Mouse (Mus musculus): ENCODE measurements around the gene Akr1c13. TPM values are rescaled to one million over a fixed set of nuclear protein-coding genes. Genes with fewer than 3 reads are reported as not detected.
A peak's percentile ranks its signal among the peaks of the same experiment; 100 is the strongest.
"Not testable (repeated sequence)": the region's sequence is repeated elsewhere in the genome, so short reads cannot be mapped to it uniquely, and the experiment has no call there.

Akr1c13 gene
- polyA plus RNA-seq, 1 experiment from 2014 or later, result 29.3 TPM

- Histone ChIP-seq H3K36me3 (ENCODE audit: control insufficient read depth, insufficient read depth, low read length) (no peaks in the 10 kb centered on the region), H3K9ac (ENCODE audit: low read depth, low read length) (no peak overlapping the region), H3K27ac (ENCODE audit: low read depth, low read length) (no peak overlapping the region), H3K4me1 (replicated peaks; ENCODE audit: control insufficient read depth, insufficient read depth, low read length) (no peaks in the 10 kb centered on the region), H3K9me3 (ENCODE audit: control insufficient read depth, low read length) (no peaks in the 10 kb centered on the region), H3K27me3 (replicated peaks; ENCODE audit: control insufficient read depth, insufficient read depth, low read length) (no peaks in the 10 kb centered on the region), H3K4me2 (no peak overlapping the region), H3K4me3 (ENCODE audit: low read depth, low read length) (no peak overlapping the region)
- DNase-seq (ENCODE audit: low spot score) (no peak), ATAC-seq (replicated peaks; ENCODE audit: low FRiP score) (no peak; the same call in 1 of the 2 replicates)
- WGBS, result 64% methylated on average over 9 of the region's 9 CpGs
Observed at GRCm38 (mm10) chr13:4183116-4183515, 7.8 kb upstream of the Akr1c13 start.

DNA sequence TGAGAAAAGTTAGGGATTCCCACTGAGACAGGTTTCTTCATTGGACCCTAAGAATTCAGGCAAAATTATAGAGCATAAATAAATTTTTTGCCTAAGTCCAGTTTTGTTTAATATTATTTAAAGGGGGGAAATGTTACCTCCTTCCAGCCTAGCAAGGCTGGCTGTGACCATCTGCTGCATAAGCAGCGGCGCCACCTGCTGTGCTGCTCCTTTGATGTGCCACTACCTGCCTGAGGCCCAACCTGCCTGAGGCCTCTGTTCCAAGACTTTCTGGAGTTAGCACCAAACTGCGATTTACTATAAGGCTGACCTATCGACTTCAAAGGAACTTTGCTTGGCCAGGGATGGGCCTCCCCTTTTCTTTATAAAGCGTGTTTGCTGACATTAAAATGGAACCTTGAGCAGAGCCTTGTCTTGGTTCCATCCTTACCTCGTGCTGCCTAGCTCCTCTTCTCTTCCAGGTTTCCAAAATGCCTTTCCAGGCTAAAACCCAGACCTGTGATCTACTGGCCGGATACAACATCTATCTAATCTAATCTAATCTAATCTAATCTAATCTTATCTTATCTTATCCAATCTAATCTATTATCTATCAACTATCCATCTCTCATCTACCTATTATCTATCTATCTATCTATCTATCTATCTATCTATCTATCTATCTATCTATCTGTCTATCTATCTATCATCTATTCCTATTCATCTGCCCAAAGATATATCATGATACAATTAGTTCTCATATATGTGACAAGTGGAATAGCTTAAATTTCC is 4.1 kb upstream of the Akr1c13 start:
- not testable (repeated sequence) for H3K4me3 ChIP-seq (ENCODE audit: low read depth, low read length); H3K27me3 ChIP-seq (replicated peaks; ENCODE audit: control insufficient read depth, insufficient read depth, low read length); H3K27ac ChIP-seq (ENCODE audit: low read depth, low read length); H3K9me3 ChIP-seq (ENCODE audit: control insufficient read depth, low read length); ATAC-seq (replicated peaks; ENCODE audit: low FRiP score); H3K9ac ChIP-seq (ENCODE audit: low read depth, low read length); H3K4me1 ChIP-seq (replicated peaks; ENCODE audit: control insufficient read depth, insufficient read depth, low read length); H3K4me2 ChIP-seq; DNase-seq (ENCODE audit: low spot score); H3K36me3 ChIP-seq (ENCODE audit: control insufficient read depth, insufficient read depth, low read length)
- 81% methylated on average over 7 of the region's 7 CpGs for WGBS

DNA sequence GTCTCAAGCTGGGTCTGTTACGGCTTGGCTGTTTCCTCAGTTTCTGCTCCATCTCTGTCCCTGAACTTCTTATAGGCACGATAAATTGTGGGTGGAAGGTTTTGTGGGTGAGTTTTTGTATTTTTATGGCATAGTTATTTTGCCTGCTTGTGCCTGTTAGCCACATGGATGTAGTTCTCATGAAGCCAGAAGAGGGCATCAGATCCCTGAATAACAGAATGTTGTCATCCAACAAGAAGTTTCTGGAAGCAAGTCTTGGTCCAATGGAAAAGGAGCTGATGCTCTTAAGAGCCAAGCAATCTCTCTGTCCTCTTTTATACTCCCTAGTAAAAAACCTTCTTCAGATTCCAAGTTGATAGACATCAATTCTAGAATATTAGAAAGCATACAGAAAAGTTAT is 2.8 kb upstream of the Akr1c13 start:
- no peak overlapping the region for H3K4me2 ChIP-seq
- H3K27me3 ChIP-seq (replicated peaks; ENCODE audit: control insufficient read depth, insufficient read depth, low read length), result no peaks in the 10 kb centered on the region
- no peak overlapping the region for H3K4me3 ChIP-seq (ENCODE audit: low read depth, low read length)
- no peak for ATAC-seq (replicated peaks; ENCODE audit: low FRiP score)
- no peaks in the 10 kb centered on the region for H3K36me3 ChIP-seq (ENCODE audit: control insufficient read depth, insufficient read depth, low read length)
- no peak overlapping the region for H3K27ac ChIP-seq (ENCODE audit: low read depth, low read length)
- no peak overlapping the region for H3K9ac ChIP-seq (ENCODE audit: low read depth, low read length)
- WGBS, result 82% methylated on average over 2 of the region's 2 CpGs
- no peaks in the 10 kb centered on the region for H3K9me3 ChIP-seq (ENCODE audit: control insufficient read depth, low read length)
- DNase-seq (ENCODE audit: low spot score), result no peak
- no peaks in the 10 kb centered on the region for H3K4me1 ChIP-seq (replicated peaks; ENCODE audit: control insufficient read depth, insufficient read depth, low read length)

DNA sequence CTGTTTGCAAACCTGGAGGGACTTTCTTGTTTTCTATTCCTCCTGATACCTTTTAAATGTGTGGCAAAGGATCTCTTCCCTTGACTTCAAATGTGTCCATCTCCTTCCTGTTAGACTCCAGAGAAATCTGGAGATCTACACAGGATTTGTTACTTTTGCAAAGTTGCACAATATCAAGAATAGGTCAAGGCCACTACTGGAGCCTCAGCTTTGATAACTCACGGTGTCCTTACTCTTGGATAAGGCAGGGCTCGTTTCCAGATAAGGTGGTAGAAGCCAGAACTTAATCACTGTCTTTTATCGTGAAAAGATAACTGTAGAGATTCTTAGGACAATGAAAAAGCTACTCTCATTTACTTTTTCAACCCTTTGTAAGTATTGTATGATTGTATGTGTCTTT is 1.6 kb downstream of the Akr1c13 start:
- no peak overlapping the region for H3K27ac ChIP-seq (ENCODE audit: low read depth, low read length)
- no peak overlapping the region for H3K4me2 ChIP-seq
- no peak overlapping the region for H3K9ac ChIP-seq (ENCODE audit: low read depth, low read length)
- no peaks in the 10 kb centered on the region for H3K9me3 ChIP-seq (ENCODE audit: control insufficient read depth, low read length)
- no peaks in the 10 kb centered on the region for H3K27me3 ChIP-seq (replicated peaks; ENCODE audit: control insufficient read depth, insufficient read depth, low read length)
- no peaks in the 10 kb centered on the region for H3K4me1 ChIP-seq (replicated peaks; ENCODE audit: control insufficient read depth, insufficient read depth, low read length)
- no peak for ATAC-seq (replicated peaks; ENCODE audit: low FRiP score)
- H3K36me3 ChIP-seq (ENCODE audit: control insufficient read depth, insufficient read depth, low read length), result no peaks in the 10 kb centered on the region
- no peak for DNase-seq (ENCODE audit: low spot score)
- no peak overlapping the region for H3K4me3 ChIP-seq (ENCODE audit: low read depth, low read length)
- 63% methylated on average over 3 of the region's 3 CpGs for WGBS

GRCm38 (mm10) chr13:4206147-4206903 is 15.4 kb downstream of the Akr1c13 start:
- Histone ChIP-seq H3K36me3 (ENCODE audit: control insufficient read depth, insufficient read depth, low read length) (no peaks in the 10 kb centered on the region), H3K27me3 (replicated peaks; ENCODE audit: control insufficient read depth, insufficient read depth, low read length) (no peaks in the 10 kb centered on the region), H3K9ac (ENCODE audit: low read depth, low read length) (no peak overlapping the region), H3K4me3 (ENCODE audit: low read depth, low read length) (no peak overlapping the region), H3K27ac (ENCODE audit: low read depth, low read length) (no peak overlapping the region), H3K9me3 (ENCODE audit: control insufficient read depth, low read length) (no peaks in the 10 kb centered on the region), H3K4me1 (replicated peaks; ENCODE audit: control insufficient read depth, insufficient read depth, low read length) (no peaks in the 10 kb centered on the region), H3K4me2 (no peak overlapping the region)
- DNase-seq (ENCODE audit: low spot score) (no peak), ATAC-seq (replicated peaks; ENCODE audit: low FRiP score) (peak; percentile 34; the same call in 1 of the 2 replicates)
- WGBS, result 23% methylated on average over 1 of the region's 1 CpGs

DNA sequence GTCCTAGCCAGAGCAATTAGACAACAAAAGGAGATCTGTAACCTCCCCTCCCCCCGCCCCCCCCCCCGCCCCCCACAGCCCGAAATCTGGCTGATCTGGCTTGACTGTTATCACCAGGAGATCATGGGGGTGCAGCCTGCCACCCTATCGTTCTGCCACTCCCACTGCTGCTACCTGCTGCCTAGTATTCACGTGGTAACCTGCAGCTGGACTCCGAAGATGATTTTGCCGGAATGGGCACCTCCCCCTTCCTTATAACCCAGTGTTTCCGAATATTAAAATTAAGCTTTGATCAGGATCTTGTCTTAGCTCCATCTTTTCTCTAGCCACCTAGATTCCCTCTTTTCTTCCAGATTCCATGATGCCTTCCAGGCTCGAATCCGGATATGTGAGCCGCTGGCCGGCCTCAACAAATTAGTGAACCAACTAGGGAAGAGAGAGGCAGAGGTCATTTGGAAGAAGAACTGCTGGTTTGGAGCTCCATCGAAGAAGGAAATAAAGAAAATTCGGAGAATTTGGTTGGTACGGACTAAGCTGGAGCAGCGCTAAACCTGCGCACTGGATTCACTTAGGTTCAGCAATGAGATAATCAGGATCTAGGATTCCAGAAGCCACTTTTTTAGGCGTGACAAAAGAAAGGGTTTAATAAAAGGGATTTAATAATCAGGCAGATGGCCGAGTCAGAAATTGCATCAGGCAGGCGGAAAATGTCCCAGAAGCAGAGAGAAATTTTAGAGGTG is 20.8 kb downstream of the Akr1c13 start:
- Histone ChIP-seq H3K9me3 (ENCODE audit: control insufficient read depth, low read length) (no peaks in the 10 kb centered on the region), H3K4me1 (replicated peaks; ENCODE audit: control insufficient read depth, insufficient read depth, low read length) (no peaks in the 10 kb centered on the region), H3K4me3 (ENCODE audit: low read depth, low read length) (no peak overlapping the region), H3K9ac (ENCODE audit: low read depth, low read length) (no peak overlapping the region), H3K4me2 (no peak overlapping the region), H3K27me3 (replicated peaks; ENCODE audit: control insufficient read depth, insufficient read depth, low read length) (no peaks in the 10 kb centered on the region), H3K27ac (ENCODE audit: low read depth, low read length) (no peak overlapping the region), H3K36me3 (ENCODE audit: control insufficient read depth, insufficient read depth, low read length) (no peaks in the 10 kb centered on the region)
- 73% methylated on average over 20 of the region's 20 CpGs for WGBS
- DNase-seq (ENCODE audit: low spot score) (no peak), ATAC-seq (replicated peaks; ENCODE audit: low FRiP score) (no peak)

DNA sequence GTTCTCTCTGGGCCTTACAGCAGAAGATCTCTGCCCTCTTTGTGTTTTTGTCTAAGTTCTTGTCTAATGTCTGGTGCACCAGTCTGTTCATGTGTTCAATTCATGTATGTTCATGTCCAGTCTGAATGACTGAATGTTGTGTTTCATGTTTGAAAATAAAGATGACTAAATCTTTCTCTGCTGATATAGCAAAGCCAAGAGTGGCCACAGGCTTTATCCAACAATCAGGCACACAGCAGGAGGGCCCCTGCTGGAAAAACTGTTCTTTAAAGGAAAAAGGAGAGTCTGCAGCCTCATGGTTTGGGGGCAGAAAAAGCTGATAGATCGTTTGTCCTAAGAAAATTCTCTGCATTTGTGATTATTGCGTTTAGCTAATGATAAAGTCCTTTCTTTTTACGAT is 21.4 kb downstream of the Akr1c13 start:
- ATAC-seq (replicated peaks; ENCODE audit: low FRiP score) (no peak), DNase-seq (ENCODE audit: low spot score) (no peak)
- no peaks in the 10 kb centered on the region for H3K27me3 ChIP-seq (replicated peaks; ENCODE audit: control insufficient read depth, insufficient read depth, low read length)
- H3K9ac ChIP-seq (ENCODE audit: low read depth, low read length), result no peak overlapping the region
- H3K27ac ChIP-seq (ENCODE audit: low read depth, low read length), result no peak overlapping the region
- H3K4me3 ChIP-seq (ENCODE audit: low read depth, low read length), result no peak overlapping the region
- no peaks in the 10 kb centered on the region for H3K36me3 ChIP-seq (ENCODE audit: control insufficient read depth, insufficient read depth, low read length)
- H3K9me3 ChIP-seq (ENCODE audit: control insufficient read depth, low read length), result no peaks in the 10 kb centered on the region
- WGBS, result 64% methylated on average over 3 of the region's 3 CpGs
- no peaks in the 10 kb centered on the region for H3K4me1 ChIP-seq (replicated peaks; ENCODE audit: control insufficient read depth, insufficient read depth, low read length)
- H3K4me2 ChIP-seq, result no peak overlapping the region

DNA sequence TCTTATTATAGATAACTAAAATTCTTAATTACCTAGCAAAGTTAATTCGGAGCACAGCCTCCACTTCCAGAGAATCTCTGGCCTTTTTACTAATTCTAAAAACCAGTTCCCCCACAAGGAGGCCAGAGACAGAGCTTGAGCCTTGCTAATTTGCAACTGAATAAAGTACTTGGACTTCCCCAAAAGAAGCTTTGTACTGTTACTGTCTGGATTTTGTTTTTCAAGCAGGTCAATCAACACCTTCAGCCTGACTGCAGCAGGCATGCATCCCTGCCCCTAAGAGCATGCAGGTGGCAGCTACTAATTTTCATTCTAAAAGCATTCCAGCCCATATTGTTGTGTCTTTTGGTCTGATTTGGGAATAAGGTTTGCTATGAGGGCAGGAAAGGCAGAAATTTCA is 24.5 kb downstream of the Akr1c13 start:
- H3K9ac ChIP-seq (ENCODE audit: low read depth, low read length); H3K36me3 ChIP-seq (ENCODE audit: control insufficient read depth, insufficient read depth, low read length); DNase-seq (ENCODE audit: low spot score); H3K9me3 ChIP-seq (ENCODE audit: control insufficient read depth, low read length); H3K4me3 ChIP-seq (ENCODE audit: low read depth, low read length); H3K4me2 ChIP-seq; H3K27ac ChIP-seq (ENCODE audit: low read depth, low read length); H3K27me3 ChIP-seq (replicated peaks; ENCODE audit: control insufficient read depth, insufficient read depth, low read length); H3K4me1 ChIP-seq (replicated peaks; ENCODE audit: control insufficient read depth, insufficient read depth, low read length); ATAC-seq (replicated peaks; ENCODE audit: low FRiP score): not testable (repeated sequence)
- WGBS, result 65% methylated on average over 1 of the region's 1 CpGs

Measured in liver, embryonic 11.5 days (tissue).